Mouse (Mus musculus) embryo, embryonic 9.5 days (tissue): ENCODE data around the gene Aldh8a1.

Experiments
- DNase-seq: peaks from one replicate; pipeline ENCODE4 v3.0.0-alpha.2; 2017; ENCODE audit errors: extremely low spot score

Gene Aldh8a1

GRCm38 (mm10) chr10:21419188-21419587 is 42.1 kb downstream of the Aldh8a1 start:
- DNase-seq = no peak

GRCm38 (mm10) chr10:21420457-21421424 is 43.6 kb downstream of the Aldh8a1 start:
- DNase-seq = peak; percentile 57

GRCm38 (mm10) chr10:21426515-21426914 is 49.4 kb downstream of the Aldh8a1 start:
- no peak for DNase-seq

- no peak for DNase-seq
These were observed 50.9 kb downstream of the Aldh8a1 start for GRCm38 (mm10) chr10:21427996-21428395.

GRCm38 (mm10) chr10:21439268-21439667 is 62.2 kb downstream of the Aldh8a1 start:
- DNase-seq = no peak

- DNase-seq = no peak
These were observed 63.9 kb downstream of the Aldh8a1 start for GRCm38 (mm10) chr10:21441020-21441419.

- no peak for DNase-seq
These were observed 64.6 kb downstream of the Aldh8a1 start for GRCm38 (mm10) chr10:21441690-21442089.

GRCm38 (mm10) chr10:21443646-21444324 is 66.7 kb downstream of the Aldh8a1 start:
- no peak for DNase-seq

GRCm38 (mm10) chr10:21444410-21444809 is 67.3 kb downstream of the Aldh8a1 start:
- no peak for DNase-seq
